Mouse (Mus musculus) MEL (cell line): ENCODE measurements at regions not wholly inside any gene's neighbourhood (a gene's known extent, or its start where the extent isn't known, plus 50 kb on each side); places are given as distances from the start of the nearest gene placed in this dataset.

Source experiments
- CHD2 ChIP-seq: IDR thresholded peaks from 2 replicates; pipeline ENCODE4 v1.6.1; 2011; ENCODE audit warnings: low read length, improper control_type of control experiment
- CTCF ChIP-seq, 3 experiments: IDR thresholded peaks in 2 of 3; conservative IDR thresholded peaks in 1 of 3; 2 replicates each; pipeline ENCODE4 v1.5.1; 2011 to 2012; ENCODE audit warnings: low read length in 3 of 3, low read depth in 2 of 3, mild to moderate bottlenecking in 2 of 3, improper control_type of control experiment in 1 of 3, inconsistent platforms in 1 of 3, mixed read lengths in 1 of 3, moderate library complexity in 1 of 3; ENCODE audit not compliant: control insufficient read depth in 1 of 3, insufficient read depth in 1 of 3, poor library complexity in 1 of 3, severe bottlenecking in 1 of 3
- EP300 ChIP-seq, 2 experiments: IDR thresholded peaks; 2 replicates each; pipeline ENCODE4 v1.6.1; 2011; ENCODE audit warnings: improper control_type of control experiment in 2 of 2, low read length in 2 of 2, low read depth in 1 of 2, mild to moderate bottlenecking in 1 of 2
- GABPA ChIP-seq: IDR thresholded peaks from 2 replicates; pipeline ENCODE4 v1.6.1; 2012; ENCODE audit warnings: low read depth, mild to moderate bottlenecking, inconsistent platforms, low read length, improper control_type of control experiment, moderate library complexity
- MAFK ChIP-seq: IDR thresholded peaks from 2 replicates; pipeline ENCODE4 v1.6.1; 2011; ENCODE audit warnings: low read depth, mild to moderate bottlenecking, low read length, improper control_type of control experiment, borderline replicate concordance
- MXI1 ChIP-seq: IDR thresholded peaks from 2 replicates; pipeline ENCODE4 v1.6.1; 2011; ENCODE audit warnings: mild to moderate bottlenecking, low read depth, low read length, improper control_type of control experiment
- RAD21 ChIP-seq: IDR thresholded peaks from 2 replicates; pipeline ENCODE4 v1.6.1; 2011; ENCODE audit warnings: mild to moderate bottlenecking, low read depth, low read length, improper control_type of control experiment
- TAL1 ChIP-seq: IDR thresholded peaks from 2 replicates; pipeline ENCODE4 v1.6.1; 2012; ENCODE audit warnings: mild to moderate bottlenecking, inconsistent platforms, low read length, moderate library complexity, mixed read lengths
- USF2 ChIP-seq, 2 experiments: IDR thresholded peaks; 2 replicates each; pipeline ENCODE4 v1.6.1; 2011 to 2012; ENCODE audit warnings: improper control_type of control experiment in 2 of 2, low read length in 2 of 2, borderline replicate concordance in 1 of 2, inconsistent platforms in 1 of 2, low read depth in 1 of 2, mild to moderate bottlenecking in 1 of 2; ENCODE audit not compliant: insufficient read depth in 1 of 2

DNA sequence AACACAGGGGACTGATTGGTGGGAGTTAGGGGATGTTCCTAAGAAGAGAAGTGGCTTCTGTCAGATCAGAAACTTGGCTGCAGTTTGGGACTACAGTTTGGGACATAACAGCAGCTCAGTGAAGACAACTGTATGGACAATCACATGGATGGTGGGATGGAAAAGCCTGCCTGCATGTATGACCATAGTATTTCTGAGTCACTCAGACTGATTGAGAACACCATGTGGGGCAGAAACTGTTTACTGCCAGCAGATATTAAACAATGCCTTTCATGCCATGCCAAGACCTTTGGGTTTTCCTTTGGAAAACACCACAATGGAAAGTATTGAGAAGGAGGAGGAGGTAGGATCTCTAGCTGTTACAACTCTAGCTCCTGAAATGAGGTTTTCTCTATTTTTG lies 635.0 kb downstream of the Inhba start:
- TF ChIP-seq CTCF (IDR thresholded peaks at IDR 0.05 in 2 of 3, conservative IDR thresholded peaks at IDR 0.05 in 1 of 3; ENCODE audit: control insufficient read depth in 1 of 3, insufficient read depth in 1 of 3, low read depth in 2 of 3, low read length in 3 of 3, poor library complexity in 1 of 3, severe bottlenecking in 1 of 3): no peak
- TF ChIP-seq MXI1: no peak
- TF ChIP-seq TAL1: no peak
- TF ChIP-seq CHD2: no peak
- no peak for TF ChIP-seq RAD21
- no peak for TF ChIP-seq GABPA
- no peak for TF ChIP-seq EP300 (IDR thresholded peaks at IDR 0.05; ENCODE audit: low read depth in 1 of 2, low read length in 2 of 2)
- no peak for TF ChIP-seq USF2 (IDR thresholded peaks at IDR 0.05; ENCODE audit: borderline replicate concordance in 1 of 2, insufficient read depth in 1 of 2, low read depth in 1 of 2, low read length in 2 of 2)
- no peak for TF ChIP-seq MAFK
